Mouse (Mus musculus): ENCODE data around the gene Nav2. TPM values are rescaled to one million over a fixed set of nuclear protein-coding genes. Genes with fewer than 3 reads are reported as not detected.

Nav2 gene
- total and polyA plus RNA-seq, 3 experiments: 2.0 to 2.7 TPM; not detected in 1

GRCm38 (mm10) chr7:49272445-49273439, 364.2 kb downstream of the Nav2 start (continued):
- TF ChIP-seq CHD1 (IDR thresholded peaks at IDR 0.05; ENCODE audit: low read depth, low read length) (no peak), MAZ (IDR thresholded peaks at IDR 0.05; ENCODE audit: low read depth, low read length) (no peak), SIN3A (IDR thresholded peaks at IDR 0.05; ENCODE audit: low read length) (peak; percentile 76), ETS1 (IDR thresholded peaks at IDR 0.05; ENCODE audit: low read depth, low read length) (peak; percentile 43; the same call in 1 of the 2 replicates), SMC3 (IDR thresholded peaks at IDR 0.05; ENCODE audit: low read depth, low read length) (peak; percentile 89)

GRCm38 (mm10) chr7:49273907-49274656, 365.6 kb downstream of the Nav2 start:
- peak; percentile 89 for DNase-seq (ENCODE audit: low read depth, low spot score)
- H3K27ac ChIP-seq (ENCODE audit: control insufficient read depth, low read depth, low read length): peak overlapping the region; percentile 94
- no peaks in the 10 kb centered on the region for H3K79me2 ChIP-seq (ENCODE audit: control insufficient read depth, insufficient read depth, low read length, poor library complexity)
- H3K36me3 ChIP-seq (ENCODE audit: control insufficient read depth in 1 of 2, insufficient read depth in 2 of 2, low read length in 2 of 2): peaks cover 0 to 30% of the 10 kb centered on the region in 2 experiments; a peak in 2 of 4 replicates
- H3K4me3 ChIP-seq (ENCODE audit: control insufficient read depth in 1 of 2, insufficient read depth in 1 of 2, low read depth in 2 of 2, low read length in 2 of 2): peak overlapping the region; percentile 19 to 40; a peak in 3 of 4 replicates
- no peaks in the 10 kb centered on the region for H3K9me3 ChIP-seq (replicated peaks; ENCODE audit: insufficient read depth, low read length)
- H3K4me1 ChIP-seq (ENCODE audit: control insufficient read depth in 1 of 2, insufficient read depth in 2 of 2, low read length in 2 of 2): peaks cover 12 to 31% of the 10 kb centered on the region in 2 experiments
- peak overlapping the region; percentile 50 for H3K9ac ChIP-seq (ENCODE audit: control insufficient read depth, low read depth, low read length, poor library complexity, severe bottlenecking)
- H3K27me3 ChIP-seq (ENCODE audit: control insufficient read depth in 1 of 2, insufficient read depth in 2 of 2, low read length in 2 of 2): no peaks in the 10 kb centered on the region
- TF ChIP-seq MEF2A (IDR thresholded peaks at IDR 0.05; ENCODE audit: extremely low read depth, insufficient replicate concordance, low read depth, low read length, poor library complexity, severe bottlenecking) (no peak), ZC3H11A (IDR thresholded peaks at IDR 0.05; ENCODE audit: low read depth, low read length) (no peak), TBP (IDR thresholded peaks at IDR 0.05; ENCODE audit: low read depth, low read length) (peak; percentile 57; the same call in 1 of the 2 replicates), MAFK (IDR thresholded peaks at IDR 0.05; ENCODE audit: borderline replicate concordance, low read depth, low read length) (peak; percentile 31; the same call in 1 of the 2 replicates), ZKSCAN1 (IDR thresholded peaks at IDR 0.05; ENCODE audit: low read depth, low read length) (no peak), TAL1 (IDR thresholded peaks at IDR 0.05; ENCODE audit: low read length) (peak; percentile 93), USF2 (IDR thresholded peaks at IDR 0.05; ENCODE audit: borderline replicate concordance in 1 of 2, insufficient read depth in 1 of 2, low read depth in 1 of 2, low read length in 2 of 2) (no peak), ZMIZ1 (IDR thresholded peaks at IDR 0.05; ENCODE audit: low read depth, low read length) (no peak), CHD1 (IDR thresholded peaks at IDR 0.05; ENCODE audit: low read depth, low read length) (no peak), POLR2AphosphoS5 (IDR thresholded peaks at IDR 0.05; ENCODE audit: borderline replicate concordance, low read depth, low read length) (no peak), MXI1 (IDR thresholded peaks at IDR 0.05; ENCODE audit: low read depth, low read length) (peak; percentile 65; the same call in 1 of the 2 replicates), NELFE (IDR thresholded peaks at IDR 0.05; ENCODE audit: low read depth, low read length) (no peak), USF1 (IDR thresholded peaks at IDR 0.05; ENCODE audit: low read depth, low read length) (peak; percentile 75), MYC (IDR thresholded peaks at IDR 0.05; ENCODE audit: low read depth, low read length) (peak; percentile 88), HCFC1 (IDR thresholded peaks at IDR 0.05; ENCODE audit: low read depth, low read length) (no peak), E2F4 (IDR thresholded peaks at IDR 0.05; ENCODE audit: borderline replicate concordance, low read depth, low read length) (no peak), NRF1 (IDR thresholded peaks at IDR 0.05; ENCODE audit: insufficient read depth, low read depth, low read length, poor library complexity, severe bottlenecking) (peak; percentile 82), MYB (IDR thresholded peaks at IDR 0.05; ENCODE audit: low read depth, low read length) (no peak), GABPA (IDR thresholded peaks at IDR 0.05; ENCODE audit: low read depth, low read length) (no peak), ELF1 (IDR thresholded peaks at IDR 0.05; ENCODE audit: low read depth, low read length) (no peak), SMC3 (IDR thresholded peaks at IDR 0.05; ENCODE audit: low read depth, low read length) (no peak), UBTF (IDR thresholded peaks at IDR 0.05; ENCODE audit: borderline replicate concordance, insufficient read depth, low read depth, low read length) (no peak), GATA1 (IDR thresholded peaks at IDR 0.05; ENCODE audit: low read depth, low read length) (peak; percentile 84), MAX (IDR thresholded peaks at IDR 0.05; ENCODE audit: low read length) (peak; percentile 83), RCOR1 (IDR thresholded peaks at IDR 0.05; ENCODE audit: low read depth, low read length) (peak; percentile 61), JUND (IDR thresholded peaks at IDR 0.05; ENCODE audit: low read depth, low read length) (peak; percentile 26; the same call in 1 of the 2 replicates), MAZ (IDR thresholded peaks at IDR 0.05; ENCODE audit: low read depth, low read length) (no peak; the same call in 1 of the 2 replicates)

Measured in MEL (cell line).